Mouse (Mus musculus): Measurements from ENCODE around the gene Ghrl.
"Not testable (repeated sequence)": the region's sequence is repeated elsewhere in the genome, so short reads cannot be mapped to it uniquely, and the experiment has no call there.

Gene Ghrl

GRCm38 (mm10) chr6:113719878-113720277, at the start of gene Ghrl:
TSS of gene Ghrl (minus strand) at chr6:113719880.
- no peak for DNase-seq (ENCODE audit: low spot score in 2 of 2)

DNA sequence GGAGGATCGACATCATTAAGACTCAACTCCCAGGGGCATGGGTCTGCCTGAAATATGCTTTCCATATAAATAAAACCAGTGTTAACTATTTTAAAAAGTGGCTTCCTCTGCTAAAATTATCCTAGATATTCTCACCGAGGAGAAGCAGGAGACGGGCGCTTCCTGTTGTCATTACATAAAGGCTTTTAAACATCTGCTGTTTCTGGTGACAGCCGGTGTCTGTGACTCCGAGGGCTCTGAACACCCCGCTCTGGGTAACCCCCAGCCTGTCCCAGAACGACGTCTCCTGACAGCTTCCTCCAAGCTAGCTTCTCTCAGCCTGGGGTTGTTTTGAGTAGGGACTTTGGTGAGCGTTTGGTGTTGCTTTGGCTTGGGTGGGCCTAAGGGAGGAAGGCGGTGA, 49.1 kb upstream of the Ghrl start:
- DNase-seq (ENCODE audit: low spot score in 2 of 2): no peak

DNA sequence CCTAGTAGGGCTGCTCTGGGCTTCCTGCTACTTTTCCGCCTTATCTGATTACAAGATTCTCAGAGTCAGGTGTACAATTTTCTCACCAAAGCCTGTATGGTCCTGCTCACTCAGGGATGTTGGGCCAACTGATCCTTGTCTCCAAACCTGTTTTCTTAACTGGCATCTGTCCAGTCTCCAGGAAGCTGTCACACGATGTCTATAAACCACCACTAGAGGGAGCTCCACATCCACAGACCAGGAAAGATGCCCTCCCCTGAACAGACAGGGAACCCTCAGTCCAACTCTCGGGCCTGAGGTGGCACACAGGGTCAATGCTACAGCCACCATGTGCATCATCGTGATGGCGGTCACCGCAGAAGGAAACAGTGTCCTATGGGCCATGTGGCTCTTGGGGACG, 42.0 kb upstream of the Ghrl start:
- DNase-seq (ENCODE audit: low spot score in 2 of 2): peak in 1 of 2 experiments; percentile 60

- DNase-seq (ENCODE audit: low spot score in 2 of 2): peak; percentile 14 to 25
Measured at GRCm38 (mm10) chr6:113749119-113749685, 29.5 kb upstream of the Ghrl start.

GRCm38 (mm10) chr6:113748351-113748750, 28.7 kb upstream of the Ghrl start:
- DNase-seq (ENCODE audit: low spot score in 2 of 2): no peak

DNA sequence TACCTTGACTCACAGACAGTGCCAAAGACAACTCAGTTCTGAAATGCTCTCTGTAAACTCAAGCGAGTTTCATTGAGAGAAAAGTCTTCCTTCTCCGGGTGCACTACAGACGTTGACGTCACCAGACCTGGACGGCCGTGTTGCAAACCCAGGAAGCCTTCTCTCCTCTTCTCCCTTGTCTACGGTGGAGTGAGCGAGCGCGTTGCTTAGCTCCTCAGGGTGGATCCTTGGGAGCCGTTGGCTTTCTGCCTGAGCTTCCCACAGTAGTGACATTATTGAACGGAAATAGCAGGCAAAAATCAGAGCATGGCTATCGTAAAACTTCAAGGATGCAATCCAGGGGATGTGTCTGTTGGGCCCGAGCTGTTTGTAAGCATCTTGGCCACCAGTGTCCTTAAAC, 27.6 kb upstream of the Ghrl start:
- no peak for DNase-seq (ENCODE audit: low spot score in 2 of 2)

- DNase-seq (ENCODE audit: low spot score in 2 of 2): no peak
Measured at GRCm38 (mm10) chr6:113745117-113745516, 25.4 kb upstream of the Ghrl start.

- DNase-seq (ENCODE audit: low spot score in 2 of 2): no peak
Measured at GRCm38 (mm10) chr6:113743111-113743510, 23.4 kb upstream of the Ghrl start.

DNA sequence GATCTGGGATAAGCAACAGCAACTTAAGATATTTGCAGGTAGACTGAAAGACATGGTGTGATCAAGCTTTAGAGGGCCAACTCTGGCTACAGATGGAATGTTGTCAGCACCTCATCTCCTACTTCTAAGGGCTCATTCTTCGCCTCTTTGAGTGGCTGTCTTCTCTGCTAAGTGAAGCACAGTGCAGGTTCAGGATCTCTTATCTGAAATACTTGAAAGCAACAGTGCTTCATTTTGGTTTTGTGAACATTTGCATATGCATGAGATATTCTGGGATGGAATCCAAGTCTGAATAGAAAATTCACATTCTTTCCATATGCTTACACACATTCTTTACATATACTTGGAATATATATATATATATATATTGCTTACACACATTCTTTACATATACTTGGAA, 22.6 kb upstream of the Ghrl start:
- DNase-seq (ENCODE audit: low spot score in 2 of 2): no peak

- no peak for DNase-seq (ENCODE audit: low spot score in 2 of 2)
Measured at GRCm38 (mm10) chr6:113741425-113741824, 21.7 kb upstream of the Ghrl start.

GRCm38 (mm10) chr6:113740236-113741217, 20.8 kb upstream of the Ghrl start, which contains the start of gene Sec13:
TSS of gene Sec13 (minus strand) at chr6:113740743.
- DNase-seq (ENCODE audit: low spot score in 2 of 2): peak; percentile 58 to 82

- no peak for DNase-seq (ENCODE audit: low spot score in 2 of 2)
Measured at GRCm38 (mm10) chr6:113737318-113738046, 17.8 kb upstream of the Ghrl start.

GRCm38 (mm10) chr6:113731296-113731695, 11.6 kb upstream of the Ghrl start:
- no peak for DNase-seq (ENCODE audit: low spot score in 2 of 2)

DNA sequence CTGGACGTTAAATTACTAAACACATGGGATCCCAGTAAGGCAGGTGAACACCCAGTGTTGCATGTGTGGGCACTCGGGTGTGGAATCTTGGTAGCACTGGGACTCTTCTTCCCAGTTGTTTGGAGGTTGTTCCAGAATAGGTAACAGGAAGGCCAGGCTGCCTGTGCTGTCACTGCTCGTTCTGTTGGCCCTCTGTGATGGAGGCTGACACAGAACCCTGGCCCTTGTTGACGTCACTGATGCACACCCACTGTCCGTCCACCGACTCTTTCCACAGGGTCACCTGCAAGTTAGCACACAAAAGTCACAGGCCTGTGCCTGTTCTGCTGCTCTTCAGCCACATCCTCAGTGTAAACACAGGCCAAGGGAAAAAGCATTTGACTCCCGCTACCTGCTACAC, 8.5 kb upstream of the Ghrl start:
- DNase-seq (ENCODE audit: low spot score in 2 of 2): no peak

GRCm38 (mm10) chr6:113721061-113721460, 1.4 kb upstream of the Ghrl start:
- DNase-seq (ENCODE audit: low spot score in 2 of 2): no peak

GRCm38 (mm10) chr6:113717541-113717940, 2.1 kb downstream of the Ghrl start:
- no peak for DNase-seq (ENCODE audit: low spot score in 2 of 2)

- no peak for DNase-seq (ENCODE audit: low spot score in 2 of 2)
Measured at GRCm38 (mm10) chr6:113714797-113715196, 4.9 kb downstream of the Ghrl start.

- DNase-seq (ENCODE audit: low spot score in 2 of 2): no peak
Measured at GRCm38 (mm10) chr6:113714276-113714675, 5.4 kb downstream of the Ghrl start.

GRCm38 (mm10) chr6:113713389-113713788, 6.3 kb downstream of the Ghrl start:
- DNase-seq (ENCODE audit: low spot score in 2 of 2): not testable (repeated sequence)

DNA sequence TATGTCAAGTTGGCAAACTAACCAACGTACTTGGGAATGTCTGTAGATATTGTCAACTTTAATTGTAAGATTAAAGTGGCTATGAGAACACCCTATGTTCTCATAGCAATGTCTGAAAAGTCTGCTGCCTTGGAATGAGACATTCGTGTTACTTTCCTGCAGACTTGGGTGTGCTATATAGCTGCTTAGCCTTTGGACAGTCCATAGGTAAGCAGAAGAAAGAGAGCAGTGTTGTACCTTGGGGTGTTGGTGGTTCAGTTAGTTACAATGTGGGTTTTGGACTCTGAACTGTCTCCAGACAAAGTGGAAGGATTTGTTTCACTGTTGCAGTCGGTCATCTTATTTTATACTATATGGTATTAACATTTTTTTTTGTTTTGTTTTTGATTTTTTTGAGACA, 7.0 kb downstream of the Ghrl start:
- DNase-seq (ENCODE audit: low spot score in 2 of 2): no peak

DNA sequence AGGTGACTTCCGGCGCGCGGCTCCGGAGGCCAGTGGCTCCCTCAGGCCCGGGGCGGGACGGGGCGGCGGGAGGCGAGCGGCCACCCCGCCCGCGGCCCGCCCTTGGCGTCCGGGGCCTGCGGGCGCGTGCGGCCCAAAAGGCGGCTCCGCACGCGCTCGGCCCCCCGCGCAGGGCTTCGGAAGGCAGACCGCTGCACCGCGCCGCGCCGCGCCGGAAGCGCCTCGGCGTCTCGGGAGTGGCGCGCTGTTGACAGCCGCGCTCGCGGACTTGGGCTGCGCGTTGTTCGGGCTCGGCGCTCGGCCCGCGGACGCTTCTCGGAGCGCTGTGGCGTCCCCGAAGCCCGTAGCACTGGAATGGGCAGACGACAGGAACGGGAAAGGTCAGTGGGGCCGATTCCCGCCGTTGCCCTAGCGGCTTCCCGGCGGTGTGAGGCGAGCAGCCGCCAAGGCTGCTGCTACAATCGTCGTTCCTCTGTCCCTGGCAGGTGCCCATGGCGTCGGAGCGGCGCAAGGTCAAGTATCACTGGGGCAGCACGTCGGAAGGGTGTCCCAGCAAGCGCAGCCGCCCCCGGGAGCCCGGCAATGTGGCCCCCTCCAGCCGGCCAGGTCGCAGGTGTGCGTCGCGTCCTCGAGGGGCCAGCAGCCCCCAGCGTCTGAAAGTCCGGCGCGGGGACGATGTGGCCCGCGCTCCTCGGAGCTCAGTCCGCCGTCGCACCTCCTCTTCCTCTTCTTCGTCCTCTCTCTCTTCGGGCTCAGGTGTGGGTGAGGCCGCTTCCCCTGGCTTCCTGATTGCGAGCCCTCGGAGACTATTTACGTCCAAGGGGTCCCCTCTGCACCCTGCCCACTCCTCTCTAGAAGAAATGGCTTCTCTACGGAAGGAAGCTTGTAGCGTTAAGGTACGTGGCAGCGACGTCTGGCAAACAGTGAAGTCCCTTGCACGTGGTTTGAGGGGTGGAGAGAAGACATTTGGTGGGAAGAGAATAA, 22.2 kb downstream of the Ghrl start:
- peak; percentile 38 to 40 for DNase-seq (ENCODE audit: low spot score in 2 of 2)

Measured in thymus, postnatal 10 days (tissue).